Mouse (Mus musculus) kidney, adult 2 months (tissue): Measurements from ENCODE around the gene Oas1a. TPM values are rescaled to one million over a fixed set of nuclear protein-coding genes. Genes with fewer than 3 reads are reported as not detected.
"Not testable (repeated sequence)": the region's sequence is repeated elsewhere in the genome, so short reads cannot be mapped to it uniquely, and the experiment has no call there.

Experiments
- DNase-seq: peaks from one replicate; pipeline ENCODE4 v3.0.0; 2021
- H3K27ac ChIP-seq: fragments of 200-500 bp; 2 replicates; pipeline ENCODE4 v1.5.1; 2012; ENCODE audit warnings: low read depth, low read length, control low read depth, inconsistent platforms; ENCODE audit not compliant: insufficient read depth
- H3K27me3 ChIP-seq: fragments of 200-500 bp; replicated peaks from 2 replicates; pipeline ENCODE4 v1.6.1; 2012; ENCODE audit warnings: mild to moderate bottlenecking, moderate library complexity, low read length, inconsistent platforms; ENCODE audit not compliant: control insufficient read depth, insufficient read depth
- H3K36me3 ChIP-seq: fragments of 200-500 bp; 2 replicates; pipeline ENCODE4 v1.6.1; 2012; ENCODE audit warnings: mild to moderate bottlenecking, moderate library complexity, low read length, inconsistent platforms; ENCODE audit not compliant: control insufficient read depth, insufficient read depth
- H3K4me1 ChIP-seq: fragments of 200-500 bp; 2 replicates; pipeline ENCODE4 v1.6.1; 2011; ENCODE audit warnings: low read length; ENCODE audit not compliant: control insufficient read depth, insufficient read depth
- H3K4me3 ChIP-seq: fragments of 200-500 bp; 2 replicates; pipeline ENCODE4 v1.5.1; 2011; ENCODE audit warnings: mild to moderate bottlenecking, low read depth, low read length, control low read depth; ENCODE audit not compliant: insufficient read depth
- CTCF ChIP-seq: fragments of 200-500 bp; conservative IDR thresholded peaks from 2 replicates; pipeline ENCODE4 v1.5.1; 2011; ENCODE audit warnings: low read depth, mild to moderate bottlenecking, control low read depth, low read length, moderate library complexity, mixed read lengths; ENCODE audit not compliant: insufficient read depth, insufficient read length
- POLR2A ChIP-seq: fragments of 200-500 bp; IDR thresholded peaks from one replicate; pipeline ENCODE4 v1.6.1; 2011; ENCODE audit warnings: low read depth, low read length, control low read depth
- WGBS: fragments of 180-500 bp; shearing (Covaris S2); methylation state at CpG from one replicate; pipeline ENCODE4 v1.1.7; 2018; 5-methylcytosine and 5-hydroxymethylcytosine counted together
- polyA plus RNA-seq: library from polyadenylated mRNA; depleted of rRNA; stranded (reverse); fragments of >200 nt; gene quantifications from 2 replicates; pipeline ENCODE4 v1.2.3, GENCODE M21; 2012

Oas1a gene
- polyA plus RNA-seq, 1 experiment = 7.9 TPM

DNA sequence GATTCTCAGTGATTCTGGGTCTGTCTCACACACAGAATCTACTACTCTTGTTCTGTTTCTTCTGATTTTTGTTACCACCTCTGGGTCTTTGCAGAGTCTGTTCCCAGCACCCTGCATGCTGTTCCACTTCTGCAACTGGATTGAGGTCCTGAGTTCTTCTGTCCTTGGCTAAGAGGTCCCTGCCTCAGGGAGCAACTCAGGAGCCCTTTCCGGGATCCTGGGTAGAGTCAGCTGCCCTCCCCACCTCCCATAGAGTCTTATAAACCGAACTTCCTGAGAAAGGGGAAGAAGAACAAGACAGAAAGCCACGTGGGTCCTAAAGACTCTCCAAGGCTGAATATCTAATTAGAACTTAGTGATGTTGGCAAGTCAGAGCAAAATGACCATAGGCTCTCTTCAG lies 16.3 kb downstream of the Oas1a start:
- 56% methylated on average over 3 of the region's 3 CpGs for WGBS
- H3K4me3 ChIP-seq = no peak overlapping the region
- no peaks in the 10 kb centered on the region for H3K36me3 ChIP-seq
- no peaks in the 10 kb centered on the region for H3K4me1 ChIP-seq
- H3K27me3 ChIP-seq = no peaks in the 10 kb centered on the region
- no peak for DNase-seq
- no peak overlapping the region for H3K27ac ChIP-seq
- TF ChIP-seq POLR2A (no peak), CTCF (no peak)

DNA sequence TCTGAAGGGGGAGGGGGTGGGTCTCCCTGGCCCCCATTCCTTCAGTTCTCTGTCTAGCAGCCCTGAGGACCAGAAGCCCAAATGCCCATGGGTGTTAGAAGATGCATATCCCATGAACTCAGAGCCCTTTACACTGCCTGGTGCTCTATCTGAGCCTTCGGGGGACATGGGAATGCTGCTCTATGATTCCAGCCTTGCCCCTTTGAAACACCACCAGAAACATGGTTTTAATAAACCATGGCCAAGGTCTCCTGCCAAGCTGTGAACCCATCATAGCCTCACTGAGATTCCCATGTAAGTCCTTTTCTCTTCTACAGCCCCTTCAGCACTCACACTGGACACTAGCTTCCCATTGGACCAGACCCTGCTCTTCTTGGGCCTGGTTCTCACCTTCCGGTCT lies 17.3 kb downstream of the Oas1a start:
- Histone ChIP-seq H3K36me3 (no peaks in the 10 kb centered on the region), H3K4me1 (no peaks in the 10 kb centered on the region), H3K27ac (no peak overlapping the region), H3K27me3 (no peaks in the 10 kb centered on the region), H3K4me3 (no peak overlapping the region)
- DNase-seq = no peak
- WGBS = 76% methylated on average over 2 of the region's 2 CpGs
- TF ChIP-seq CTCF = no peak
- no peak for TF ChIP-seq POLR2A

DNA sequence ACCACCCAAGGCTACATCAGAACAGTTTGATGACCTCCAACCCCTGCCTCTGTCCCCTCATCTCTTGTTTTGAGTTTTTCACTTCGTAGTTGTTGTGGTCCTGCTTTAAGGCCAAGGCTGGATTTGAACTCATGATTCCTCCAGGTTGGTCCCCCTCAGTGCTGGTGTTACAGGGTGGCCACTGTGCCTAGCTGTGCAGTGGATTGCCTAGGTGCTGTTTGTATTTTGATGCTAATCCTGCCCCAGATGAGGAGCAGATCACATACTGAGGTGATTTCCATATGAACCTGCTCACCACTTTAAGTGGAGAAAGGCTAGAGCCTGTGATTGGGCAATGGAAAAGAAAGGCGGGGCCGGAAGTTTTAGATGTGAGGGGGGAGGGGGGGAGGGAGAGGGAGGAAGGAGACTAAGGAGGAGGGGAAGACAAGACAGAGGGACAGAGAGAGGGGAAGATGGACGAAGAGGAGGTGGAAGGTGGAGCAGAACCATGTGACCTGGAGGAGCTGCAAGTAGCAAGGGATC lies 19.0 kb downstream of the Oas1a start:
- not testable (repeated sequence) for H3K4me1 ChIP-seq, H3K36me3 ChIP-seq, H3K27ac ChIP-seq, H3K4me3 ChIP-seq, DNase-seq, H3K27me3 ChIP-seq
- WGBS = 49% methylated on average over 4 of the region's 4 CpGs

DNA sequence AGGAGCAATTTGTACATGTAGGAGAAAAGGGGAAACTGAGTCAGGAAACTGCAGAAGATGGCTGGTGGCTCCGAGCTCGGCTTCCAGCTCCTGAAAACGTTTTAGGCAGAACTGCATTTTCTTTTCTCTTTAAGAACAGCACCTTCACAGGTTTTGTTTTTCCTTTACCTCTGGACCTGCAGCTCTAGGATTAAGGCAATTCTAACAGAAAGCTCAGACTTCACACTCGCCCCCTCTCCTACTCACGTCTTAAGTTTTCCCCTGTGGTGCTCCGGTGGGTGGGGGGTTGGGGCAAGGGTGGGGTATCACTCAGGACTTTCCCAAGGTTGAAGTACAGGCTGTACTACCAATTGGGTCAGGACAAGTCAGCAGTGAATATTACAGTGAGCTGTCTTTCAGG lies 19.5 kb downstream of the Oas1a start:
- 47% methylated on average over 6 of the region's 6 CpGs for WGBS
- DNase-seq = no peak
- no peaks in the 10 kb centered on the region for H3K36me3 ChIP-seq
- H3K27ac ChIP-seq = no peak overlapping the region
- no peaks in the 10 kb centered on the region for H3K4me1 ChIP-seq
- no peaks in the 10 kb centered on the region for H3K27me3 ChIP-seq
- no peak for TF ChIP-seq CTCF
- no peak for TF ChIP-seq POLR2A
- H3K4me3 ChIP-seq = no peak overlapping the region

DNA sequence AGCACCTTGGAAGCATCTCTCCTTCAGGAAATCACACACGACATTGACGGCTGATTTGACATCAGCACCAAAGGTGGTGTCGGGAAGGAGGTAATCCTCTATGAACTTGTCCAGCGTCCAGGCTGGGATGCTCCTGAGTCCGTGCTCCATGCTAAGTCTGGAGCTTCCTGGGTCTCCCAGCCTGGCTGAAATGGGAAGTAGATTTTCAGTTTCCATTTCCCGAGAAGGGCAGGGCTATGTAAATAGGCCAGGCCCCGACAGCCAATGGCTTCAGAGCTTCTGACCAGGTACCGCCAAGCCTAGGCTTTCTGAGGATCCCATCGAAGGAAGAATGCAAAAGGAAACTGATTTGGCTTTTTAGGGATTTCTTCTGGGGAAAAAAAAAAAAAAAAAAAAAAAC lies 19.9 kb downstream of the Oas1a start, which contains the start of gene Oas1g:
Gene Oas1g (minus strand): TSS at position 201 of the 400 bp plus-strand sequence.
- not testable (repeated sequence) for H3K36me3 ChIP-seq, DNase-seq, H3K4me3 ChIP-seq, H3K27me3 ChIP-seq, H3K27ac ChIP-seq, H3K4me1 ChIP-seq
- 23% methylated on average over 6 of the region's 9 CpGs for WGBS

DNA sequence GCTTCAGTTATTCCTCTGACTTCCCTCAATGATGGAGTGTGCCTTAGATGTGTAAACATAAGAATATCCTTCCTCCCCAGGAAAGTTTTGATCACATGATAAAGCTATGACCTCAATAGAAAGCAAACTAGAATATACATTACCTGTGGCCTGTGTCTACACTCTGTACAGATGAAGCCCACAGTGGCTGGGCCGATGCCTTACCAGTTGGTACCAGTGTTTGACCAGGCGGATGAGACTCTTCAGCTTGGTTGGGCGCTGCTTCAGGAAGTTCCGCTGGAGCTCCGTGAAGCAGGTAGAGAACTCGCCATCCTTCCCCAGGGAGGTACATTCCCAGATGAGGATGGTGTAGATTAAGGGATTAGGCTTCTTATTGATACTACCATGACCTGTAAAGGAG lies 25.6 kb downstream of the Oas1a start:
- H3K27ac ChIP-seq, H3K4me3 ChIP-seq, H3K36me3 ChIP-seq, DNase-seq, H3K4me1 ChIP-seq, H3K27me3 ChIP-seq: not testable (repeated sequence)
- 92% methylated on average over 6 of the region's 6 CpGs for WGBS

DNA sequence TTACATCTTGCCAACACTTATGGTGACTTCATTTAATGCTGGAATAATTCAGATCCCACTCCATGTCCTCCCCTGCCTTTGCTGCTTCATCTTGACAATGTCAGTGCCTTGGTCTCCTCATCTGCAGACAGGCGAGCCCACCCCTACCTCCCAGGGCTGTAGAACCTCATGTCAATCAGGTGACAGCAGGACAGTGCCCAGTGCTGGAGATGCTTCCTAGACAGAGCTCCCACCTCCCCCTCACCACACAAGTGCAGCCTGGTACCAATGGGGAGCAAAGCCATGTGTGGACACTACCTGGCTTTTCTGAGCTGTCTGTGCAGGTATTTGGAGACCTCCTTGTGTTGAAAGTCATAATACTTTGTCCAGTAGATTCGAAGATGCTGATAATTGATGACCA lies 28.5 kb downstream of the Oas1a start:
- H3K27me3 ChIP-seq, H3K4me3 ChIP-seq, DNase-seq, H3K4me1 ChIP-seq, H3K27ac ChIP-seq, H3K36me3 ChIP-seq: not testable (repeated sequence)
- 65% methylated on average over 2 of the region's 2 CpGs for WGBS

DNA sequence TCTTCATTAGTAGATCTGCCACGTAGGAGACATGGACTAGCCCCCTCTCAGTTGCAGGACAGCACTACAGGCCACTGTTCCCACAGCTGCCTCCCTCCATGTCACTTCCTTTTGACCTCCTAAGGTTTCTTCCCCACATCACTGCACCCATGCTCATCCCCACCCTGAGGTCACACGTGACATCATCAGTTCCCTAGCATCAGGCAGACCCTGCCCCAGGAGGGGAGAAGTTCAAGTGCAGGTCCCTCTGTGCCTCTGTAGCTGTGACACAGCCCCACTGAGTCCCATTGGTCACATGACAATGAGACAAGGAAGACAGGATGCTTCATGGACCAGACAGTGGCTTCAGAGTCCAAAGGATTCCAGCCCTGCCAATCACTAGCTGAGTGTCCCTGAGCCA lies 29.9 kb downstream of the Oas1a start:
- 70% methylated on average over 2 of the region's 2 CpGs for WGBS
- H3K36me3 ChIP-seq, H3K4me1 ChIP-seq, DNase-seq, H3K4me3 ChIP-seq, H3K27ac ChIP-seq, H3K27me3 ChIP-seq: not testable (repeated sequence)

DNA sequence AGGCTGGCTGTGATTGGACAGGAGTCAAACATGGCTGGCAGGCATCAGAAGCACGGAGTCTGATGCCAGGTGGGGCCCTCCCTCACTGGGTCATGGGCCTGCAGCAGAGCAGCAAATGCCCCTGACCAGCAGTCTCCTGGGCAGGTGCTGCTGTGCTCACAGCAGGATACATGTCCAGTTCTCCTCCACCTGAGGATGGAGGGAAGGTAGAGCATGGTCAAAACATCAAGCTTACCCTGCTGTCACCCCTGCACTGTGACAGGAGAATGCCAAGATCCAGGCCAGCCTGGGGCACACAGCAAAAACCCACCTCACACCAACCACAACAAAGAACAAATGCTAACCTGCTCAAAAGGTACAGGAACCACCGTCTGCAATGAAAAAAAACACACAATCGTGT lies 30.5 kb downstream of the Oas1a start:
- not testable (repeated sequence) for DNase-seq, H3K4me1 ChIP-seq, H3K27me3 ChIP-seq, H3K4me3 ChIP-seq, H3K27ac ChIP-seq, H3K36me3 ChIP-seq
- 58% methylated on average over 2 of the region's 3 CpGs for WGBS
